Mouse (Mus musculus) neural tube, postnatal 0 days (tissue): ENCODE data around the gene Kndc1. TPM values are rescaled to one million over a fixed set of nuclear protein-coding genes. Genes with fewer than 3 reads are reported as not detected.

Experiments used
- microRNA counts: library from miRNA; unstranded; fragments of <30 nt; microRNA quantifications from one replicate; lab custom pipeline; 2015
- microRNA-seq: library from miRNA; unstranded; fragments of <30 nt; microRNA quantifications from one replicate; pipeline ENCODE4, GENCODE M21; 2016
- polyA plus RNA-seq: library from polyadenylated mRNA; unstranded; fragments of >200 nt; fragmentation: Nextera tagmentation; extraction: Ambion mirVana; gene quantifications from 2 replicates; pipeline ENCODE4 v1.2.1, GENCODE M21; 2015

Gene Kndc1
- polyA plus RNA-seq = 12.1 and 14.6 TPM in 2 replicates

GRCm38 (mm10) chr7:139894655-139895557 is at the start of gene Kndc1:
TSS of gene Kndc1 (plus strand) at chr7:139894696.

GRCm38 (mm10) chr7:139943674-139944281 is 49.3 kb downstream of the Kndc1 start, which contains the start of gene Utf1:
TSS of gene Utf1 (plus strand) at chr7:139943789.

GRCm38 (mm10) chr7:139978278-139978892 is 83.9 kb downstream of the Kndc1 start, which contains the start of gene 6430531B16Rik:
TSS of gene 6430531B16Rik (minus strand) at chr7:139978755.

MicroRNAs within 50 kb of the gene (microRNA counts, 519-probe panel; counts per million panel counts)
- microRNA mmu-miR-202-3p (lab: Ali Mortazavi, UCI) (40.5 counts per million), microRNA mmu-miR-202-5p (lab: Ali Mortazavi, UCI) (40.5 counts per million)

Small RNA genes lying within 50 kb of the gene (microRNA-seq; reads per million reads assigned to microRNA genes)
- gene Mir202 (1.5 reads per million), gene Mir7062 (not detected), gene mmu-mir-7686 (not detected)

Other genes with a start within 250 kb of the Kndc1 start
- 2.8 and 4.7 TPM in 2 replicates for gene Cfap46, start 210.9 kb upstream of the Kndc1 start, polyA plus RNA-seq
- gene Adgra1, start 60.5 kb upstream of the Kndc1 start, polyA plus RNA-seq = 62.5 and 63.1 TPM in 2 replicates
- gene Utf1, start 49.1 kb downstream of the Kndc1 start, polyA plus RNA-seq = not detected in 2 replicates
- 1.1 and 1.5 TPM in 2 replicates for gene 6430531B16Rik, start 84.1 kb downstream of the Kndc1 start, polyA plus RNA-seq
- gene Adam8, start 97.9 kb downstream of the Kndc1 start, polyA plus RNA-seq = 0.85 and 0.88 TPM in 2 replicates
- gene Zfp511, start 141.7 kb downstream of the Kndc1 start, polyA plus RNA-seq = 52.0 and 54.8 TPM in 2 replicates
- 44.1 and 46.2 TPM in 2 replicates for gene Tubgcp2, start 142.0 kb downstream of the Kndc1 start, polyA plus RNA-seq
- gene Msx3, start 154.4 kb downstream of the Kndc1 start, polyA plus RNA-seq = 0.79 and 0.99 TPM in 2 replicates
- gene Caly, start 187.9 kb downstream of the Kndc1 start, polyA plus RNA-seq = 625 and 662 TPM in 2 replicates
- not detected in 2 replicates for gene Prap1, start 198.7 kb downstream of the Kndc1 start, polyA plus RNA-seq
- 64.5 and 69.4 TPM in 2 replicates for gene Fuom, start 207.7 kb downstream of the Kndc1 start, polyA plus RNA-seq
- gene Paox, start 221.1 kb downstream of the Kndc1 start, polyA plus RNA-seq = 8.7 and 11.0 TPM in 2 replicates
- gene Echs1, start 221.8 kb downstream of the Kndc1 start, polyA plus RNA-seq = 127 and 133 TPM in 2 replicates
- gene Mtg1, start 242.9 kb downstream of the Kndc1 start, polyA plus RNA-seq = 30.5 and 34.5 TPM in 2 replicates